Mouse (Mus musculus): ENCODE results near the gene Ggta1. TPM values are rescaled to one million over a fixed set of nuclear protein-coding genes. Genes with fewer than 3 reads are reported as not detected.

Gene Ggta1
- polyA plus RNA-seq, 1 experiment from 2014 or later = 4.9 TPM

- Histone ChIP-seq H3K9me3 (no peaks in the 10 kb centered on the region), H3K27me3 (no peaks in the 10 kb centered on the region), H3K4me3 (replicated peaks) (no peak overlapping the region), H3K36me3 (replicated peaks) (no peaks in the 10 kb centered on the region), H3K27ac (no peak overlapping the region), H3K4me1 (no peaks in the 10 kb centered on the region), H3K4me2 (no peak overlapping the region), H3K9ac (no peak overlapping the region)
- 83% methylated on average over 7 of the region's 7 CpGs for WGBS
- ATAC-seq (ENCODE audit: low FRiP score) = no peak
Measured at GRCm38 (mm10) chr2:35407878-35408277, 55.2 kb downstream of the Ggta1 start.

GRCm38 (mm10) chr2:35407266-35407665 lies 55.8 kb downstream of the Ggta1 start:
- Histone ChIP-seq H3K27ac (no peak overlapping the region), H3K9ac (no peak overlapping the region), H3K27me3 (no peaks in the 10 kb centered on the region), H3K4me2 (no peak overlapping the region), H3K36me3 (replicated peaks) (no peaks in the 10 kb centered on the region), H3K9me3 (no peaks in the 10 kb centered on the region), H3K4me3 (replicated peaks) (no peak overlapping the region), H3K4me1 (no peaks in the 10 kb centered on the region)
- ATAC-seq (ENCODE audit: low FRiP score) = no peak
- 88% methylated on average over 6 of the region's 6 CpGs for WGBS

GRCm38 (mm10) chr2:35406611-35407010 lies 56.4 kb downstream of the Ggta1 start:
- H3K4me3 ChIP-seq (replicated peaks) = no peak overlapping the region
- 76% methylated on average over 1 of the region's 1 CpGs for WGBS
- no peaks in the 10 kb centered on the region for H3K36me3 ChIP-seq (replicated peaks)
- H3K27ac ChIP-seq = no peak overlapping the region
- no peaks in the 10 kb centered on the region for H3K27me3 ChIP-seq
- H3K9me3 ChIP-seq = no peaks in the 10 kb centered on the region
- H3K4me2 ChIP-seq = no peak overlapping the region
- H3K4me1 ChIP-seq = no peaks in the 10 kb centered on the region
- H3K9ac ChIP-seq = no peak overlapping the region
- no peak for ATAC-seq (ENCODE audit: low FRiP score)

- H3K4me3 ChIP-seq (replicated peaks) = no peak overlapping the region
- H3K9ac ChIP-seq = no peak overlapping the region
- no peaks in the 10 kb centered on the region for H3K27me3 ChIP-seq
- H3K9me3 ChIP-seq = no peaks in the 10 kb centered on the region
- no peak overlapping the region for H3K4me2 ChIP-seq
- no peak for ATAC-seq (ENCODE audit: low FRiP score)
- no peaks in the 10 kb centered on the region for H3K4me1 ChIP-seq
- no peak overlapping the region for H3K27ac ChIP-seq
- H3K36me3 ChIP-seq (replicated peaks) = no peaks in the 10 kb centered on the region
- 93% methylated on average over 16 of the region's 16 CpGs for WGBS
Measured at GRCm38 (mm10) chr2:35402391-35402790, 60.6 kb downstream of the Ggta1 start.

- 88% methylated on average over 7 of the region's 7 CpGs for WGBS
Measured at GRCm38 (mm10) chr2:35400739-35401138, 62.3 kb downstream of the Ggta1 start.

GRCm38 (mm10) chr2:35398184-35398828 lies 64.7 kb downstream of the Ggta1 start:
- Histone ChIP-seq H3K27ac (no peak overlapping the region), H3K4me2 (no peak overlapping the region), H3K4me3 (replicated peaks) (no peak overlapping the region), H3K9me3 (no peaks in the 10 kb centered on the region), H3K27me3 (no peaks in the 10 kb centered on the region), H3K9ac (no peak overlapping the region), H3K36me3 (replicated peaks) (no peaks in the 10 kb centered on the region), H3K4me1 (no peaks in the 10 kb centered on the region)
- WGBS = 81% methylated on average over 6 of the region's 6 CpGs
- ATAC-seq (ENCODE audit: low FRiP score) = no peak

More at GRCm38 (mm10) chr2:35400739-35401138, 62.3 kb downstream of the Ggta1 start:
- Histone ChIP-seq H3K4me1 (no peaks in the 10 kb centered on the region), H3K9ac (no peak overlapping the region), H3K27ac (no peak overlapping the region), H3K27me3 (no peaks in the 10 kb centered on the region), H3K4me2 (no peak overlapping the region), H3K36me3 (replicated peaks) (no peaks in the 10 kb centered on the region), H3K4me3 (replicated peaks) (no peak overlapping the region), H3K9me3 (no peaks in the 10 kb centered on the region)
- no peak for ATAC-seq (ENCODE audit: low FRiP score)

GRCm38 (mm10) chr2:35397590-35398173 lies 65.3 kb downstream of the Ggta1 start:
- ATAC-seq (ENCODE audit: low FRiP score) = no peak
- 54% methylated on average over 11 of the region's 11 CpGs for WGBS
- H3K9me3 ChIP-seq = no peaks in the 10 kb centered on the region
- no peak overlapping the region for H3K4me3 ChIP-seq (replicated peaks)
- H3K9ac ChIP-seq = no peak overlapping the region
- no peak overlapping the region for H3K4me2 ChIP-seq
- no peak overlapping the region for H3K27ac ChIP-seq
- H3K36me3 ChIP-seq (replicated peaks) = no peaks in the 10 kb centered on the region
- no peaks in the 10 kb centered on the region for H3K4me1 ChIP-seq
- H3K27me3 ChIP-seq = no peaks in the 10 kb centered on the region

GRCm38 (mm10) chr2:35397096-35397495 lies 65.9 kb downstream of the Ggta1 start, which contains the start of gene 4930402F06Rik:
4930402F06Rik (minus strand) TSS chr2:35397175.
- Histone ChIP-seq H3K27ac (no peak within 1 kb of the TSS), H3K4me1 (no peaks in the 10 kb centered on the region), H3K4me2 (no peak within 1 kb of the TSS), H3K9me3 (no peaks in the 10 kb centered on the region), H3K9ac (no peak within 1 kb of the TSS), H3K36me3 (replicated peaks) (no peaks in the 10 kb centered on the region), H3K27me3 (no peaks in the 10 kb centered on the region), H3K4me3 (replicated peaks) (no peak within 1 kb of the TSS)
- ATAC-seq (ENCODE audit: low FRiP score) = no peak
- 67% methylated on average over 5 of the region's 5 CpGs for WGBS

- Histone ChIP-seq H3K4me3 (replicated peaks) (no peak overlapping the region), H3K27me3 (no peaks in the 10 kb centered on the region), H3K9me3 (no peaks in the 10 kb centered on the region), H3K4me2 (no peak overlapping the region), H3K4me1 (no peaks in the 10 kb centered on the region), H3K27ac (no peak overlapping the region), H3K9ac (no peak overlapping the region), H3K36me3 (replicated peaks) (no peaks in the 10 kb centered on the region)
- no peak for ATAC-seq (ENCODE audit: low FRiP score)
- WGBS = 90% methylated on average over 9 of the region's 9 CpGs
Measured at GRCm38 (mm10) chr2:35385441-35385871, 77.6 kb downstream of the Ggta1 start.

GRCm38 (mm10) chr2:35379306-35379705 lies 83.7 kb downstream of the Ggta1 start:
- no peaks in the 10 kb centered on the region for H3K27me3 ChIP-seq
- no peak for ATAC-seq (ENCODE audit: low FRiP score)
- H3K9me3 ChIP-seq = no peaks in the 10 kb centered on the region
- no peaks in the 10 kb centered on the region for H3K36me3 ChIP-seq (replicated peaks)
- no peak overlapping the region for H3K27ac ChIP-seq
- no peaks in the 10 kb centered on the region for H3K4me1 ChIP-seq
- WGBS = 79% methylated on average over 9 of the region's 9 CpGs
- no peak overlapping the region for H3K9ac ChIP-seq
- H3K4me3 ChIP-seq (replicated peaks) = no peak overlapping the region
- H3K4me2 ChIP-seq = no peak overlapping the region

- no peak overlapping the region for H3K4me3 ChIP-seq (replicated peaks)
- 81% methylated on average over 6 of the region's 6 CpGs for WGBS
Measured at GRCm38 (mm10) chr2:35377600-35377999, 85.4 kb downstream of the Ggta1 start.

GRCm38 (mm10) chr2:35373003-35373402 lies 90.0 kb downstream of the Ggta1 start:
- no peak overlapping the region for H3K4me3 ChIP-seq (replicated peaks)
- no peaks in the 10 kb centered on the region for H3K4me1 ChIP-seq
- no peak overlapping the region for H3K27ac ChIP-seq
- 12% methylated on average over 3 of the region's 3 CpGs for WGBS
- H3K27me3 ChIP-seq = no peaks in the 10 kb centered on the region
- H3K9me3 ChIP-seq = no peaks in the 10 kb centered on the region
- H3K9ac ChIP-seq = no peak overlapping the region
- no peak overlapping the region for H3K4me2 ChIP-seq
- no peak for ATAC-seq (ENCODE audit: low FRiP score)
- no peaks in the 10 kb centered on the region for H3K36me3 ChIP-seq (replicated peaks)

More at GRCm38 (mm10) chr2:35377600-35377999, 85.4 kb downstream of the Ggta1 start:
- Histone ChIP-seq H3K27me3 (no peaks in the 10 kb centered on the region), H3K4me1 (no peaks in the 10 kb centered on the region), H3K36me3 (replicated peaks) (no peaks in the 10 kb centered on the region), H3K4me2 (no peak overlapping the region), H3K9ac (no peak overlapping the region), H3K27ac (no peak overlapping the region), H3K9me3 (no peaks in the 10 kb centered on the region)
- no peak for ATAC-seq (ENCODE audit: low FRiP score)

GRCm38 (mm10) chr2:35370686-35371085 lies 92.3 kb downstream of the Ggta1 start:
- ATAC-seq (ENCODE audit: low FRiP score) = no peak
- H3K4me3 ChIP-seq (replicated peaks) = no peak overlapping the region
- no peak overlapping the region for H3K4me2 ChIP-seq
- no peaks in the 10 kb centered on the region for H3K4me1 ChIP-seq
- no peak overlapping the region for H3K27ac ChIP-seq
- no peaks in the 10 kb centered on the region for H3K27me3 ChIP-seq
- no peak overlapping the region for H3K9ac ChIP-seq
- no peaks in the 10 kb centered on the region for H3K36me3 ChIP-seq (replicated peaks)
- no peaks in the 10 kb centered on the region for H3K9me3 ChIP-seq

All from forebrain, embryonic 12.5 days (tissue).